Mouse (Mus musculus): ENCODE measurements around the gene Slf2.

DNA sequence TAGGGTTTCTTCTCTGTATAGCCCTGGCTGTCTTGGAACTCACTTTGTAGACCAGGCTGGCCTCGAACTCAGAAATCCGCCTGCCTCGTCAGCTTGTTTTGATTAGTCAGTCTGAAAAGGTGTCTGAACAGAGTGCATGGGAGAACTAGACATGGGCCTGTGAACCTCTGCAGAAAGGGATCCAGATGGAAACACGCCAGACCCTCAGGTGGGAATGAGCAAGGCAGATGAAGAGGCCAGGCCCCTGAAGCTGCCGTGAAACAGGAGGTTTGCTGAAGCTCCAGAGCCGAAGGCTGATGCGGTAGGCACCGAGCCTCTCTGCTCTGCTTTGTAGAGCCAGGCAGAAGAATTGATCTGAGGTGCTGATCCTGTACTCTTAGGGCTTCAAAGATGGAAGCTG lies 81.3 kb downstream of the Slf2 start:
- TF ChIP-seq CTCF (IDR thresholded peaks at IDR 0.05; ENCODE audit: control insufficient read depth, insufficient read depth, low read length) (no peak), POLR2A (IDR thresholded peaks at IDR 0.05; ENCODE audit: borderline replicate concordance, control insufficient read depth, low read depth, low read length) (no peak)

Data from bone marrow, adult 2 months (tissue).